Mouse (Mus musculus) liver, embryonic 11.5 days (tissue): ENCODE results near the gene Adamts18. TPM values are rescaled to one million over a fixed set of nuclear protein-coding genes. Genes with fewer than 3 reads are reported as not detected.

Source experiments
- ATAC-seq: fragments of 200-750 bp; cut with Nextera tagmentation; replicated peaks from 2 replicates; pipeline ENCODE4 v1.8.0; 2017; ENCODE audit warnings: moderate number of reproducible peaks, mild to moderate bottlenecking, moderate TSS enrichment, moderate library complexity; ENCODE audit not compliant: low FRiP score
- DNase-seq: peaks from one replicate; pipeline ENCODE4 v3.0.0-alpha.2; 2017; ENCODE audit warnings: low spot score
- H3K27ac ChIP-seq: fragments of 300-500 bp; sonication (generic); 2 replicates; pipeline ENCODE4 v1.5.1; 2014; ENCODE audit warnings: mild to moderate bottlenecking, low read depth, low read length, control low read depth
- H3K27me3 ChIP-seq: fragments of 300-500 bp; sonication (generic); replicated peaks from 2 replicates; pipeline ENCODE4 v1.6.1; 2014; ENCODE audit warnings: low read length, mixed read lengths; ENCODE audit not compliant: control insufficient read depth, insufficient read depth
- H3K36me3 ChIP-seq: fragments of 300-500 bp; sonication (generic); 2 replicates; pipeline ENCODE4 v1.6.1; 2014; ENCODE audit warnings: mild to moderate bottlenecking, low read length, moderate library complexity, mixed read lengths; ENCODE audit not compliant: control insufficient read depth, insufficient read depth
- H3K4me1 ChIP-seq: fragments of 300-500 bp; sonication (generic); replicated peaks from 2 replicates; pipeline ENCODE4 v1.6.1; 2014; ENCODE audit warnings: low read length, mixed read lengths; ENCODE audit not compliant: control insufficient read depth, insufficient read depth
- H3K4me2 ChIP-seq: fragments of 300-500 bp; sonication (generic); 2 replicates; pipeline ENCODE4 v1.6.1; 2014; ENCODE audit warnings: mild to moderate bottlenecking, control low read depth, moderate library complexity
- H3K4me3 ChIP-seq: fragments of 300-500 bp; sonication (generic); 2 replicates; pipeline ENCODE4 v1.5.1; 2014; ENCODE audit warnings: low read depth, low read length, control low read depth
- H3K9ac ChIP-seq: fragments of 300-500 bp; sonication (generic); 2 replicates; pipeline ENCODE4 v1.6.1; 2014; ENCODE audit warnings: low read depth, low read length, control low read depth
- H3K9me3 ChIP-seq: fragments of 300-500 bp; sonication (generic); 2 replicates; pipeline ENCODE4 v1.6.1; 2016; ENCODE audit warnings: low read length, inconsistent platforms, mixed read lengths; ENCODE audit not compliant: control insufficient read depth
- WGBS: fragments of 180-500 bp; shearing (Covaris S2); extraction: QIAGEN DNeasy Blood & Tissue Kit; methylation state at CpG from one replicate; pipeline ENCODE4 v1.1.7; 2014; 5-methylcytosine and 5-hydroxymethylcytosine counted together
- polyA plus RNA-seq: library from polyadenylated mRNA; unstranded; fragments of >200 nt; fragmentation: Nextera tagmentation; extraction: Ambion mirVana; gene quantifications from 2 replicates; pipeline ENCODE4 v1.2.1, GENCODE M21; 2014

The Adamts18 gene
- polyA plus RNA-seq = 1.7 and 1.8 TPM in 2 replicates

GRCm38 (mm10) chr8:113848653-113849135 is at the start of gene Adamts18:
Gene Adamts18, minus strand, starts transcription at chr8:113848738.
- H3K9ac ChIP-seq = no peak within 1 kb of the TSS

GRCm38 (mm10) chr8:113896446-113896845 is 47.9 kb upstream of the Adamts18 start:
- Histone ChIP-seq H3K4me2 (no peak overlapping the region), H3K9ac (no peak overlapping the region), H3K9me3 (no peaks in the 10 kb centered on the region), H3K36me3 (no peaks in the 10 kb centered on the region), H3K4me3 (no peak overlapping the region), H3K4me1 (no peaks in the 10 kb centered on the region), H3K27me3 (no peaks in the 10 kb centered on the region), H3K27ac (no peak overlapping the region)
- ATAC-seq (no peak), DNase-seq (no peak)
- WGBS = 64% methylated on average over 1 of the region's 1 CpGs

More at GRCm38 (mm10) chr8:113848653-113849135, at the start of gene Adamts18:
- Histone ChIP-seq H3K9me3 (no peaks in the 10 kb centered on the region), H3K4me2 (peak within 1 kb of the TSS; percentile 77), H3K4me3 (peak within 1 kb of the TSS; percentile 45), H3K27me3 (peaks cover 32% of the 10 kb centered on the region), H3K27ac (no peak within 1 kb of the TSS), H3K36me3 (no peaks in the 10 kb centered on the region), H3K4me1 (no peaks in the 10 kb centered on the region)
- ATAC-seq (no peak), DNase-seq (peak; percentile 36)
- 2% methylated on average over 30 of the region's 32 CpGs for WGBS

- H3K27me3 ChIP-seq = no peaks in the 10 kb centered on the region
- no peak overlapping the region for H3K4me3 ChIP-seq
- H3K4me1 ChIP-seq = no peaks in the 10 kb centered on the region
- H3K27ac ChIP-seq = no peak overlapping the region
- H3K9ac ChIP-seq = no peak overlapping the region
- H3K9me3 ChIP-seq = no peaks in the 10 kb centered on the region
- no peaks in the 10 kb centered on the region for H3K36me3 ChIP-seq
- DNase-seq = no peak
- 48% methylated on average over 3 of the region's 3 CpGs for WGBS
- H3K4me2 ChIP-seq = no peak overlapping the region
- no peak for ATAC-seq
These were observed 42.8 kb upstream of the Adamts18 start for GRCm38 (mm10) chr8:113891376-113891775.

GRCm38 (mm10) chr8:113886509-113886908 is 38.0 kb upstream of the Adamts18 start:
- Histone ChIP-seq H3K4me2 (no peak overlapping the region), H3K27me3 (no peaks in the 10 kb centered on the region), H3K27ac (no peak overlapping the region), H3K9me3 (no peaks in the 10 kb centered on the region), H3K36me3 (no peaks in the 10 kb centered on the region), H3K4me3 (no peak overlapping the region), H3K4me1 (no peaks in the 10 kb centered on the region), H3K9ac (no peak overlapping the region)
- ATAC-seq (no peak), DNase-seq (no peak)
- WGBS = 77% methylated on average over 3 of the region's 3 CpGs

- Histone ChIP-seq H3K4me1 (no peaks in the 10 kb centered on the region), H3K4me3 (no peak overlapping the region), H3K4me2 (no peak overlapping the region), H3K9me3 (no peaks in the 10 kb centered on the region), H3K9ac (no peak overlapping the region), H3K27ac (no peak overlapping the region), H3K36me3 (no peaks in the 10 kb centered on the region), H3K27me3 (no peaks in the 10 kb centered on the region)
- DNase-seq = no peak
- no peak for ATAC-seq
- 67% methylated on average over 2 of the region's 2 CpGs for WGBS
These were observed 36.6 kb upstream of the Adamts18 start for GRCm38 (mm10) chr8:113885101-113885500.

- H3K36me3 ChIP-seq = no peaks in the 10 kb centered on the region
- no peaks in the 10 kb centered on the region for H3K4me1 ChIP-seq
- no peaks in the 10 kb centered on the region for H3K9me3 ChIP-seq
- H3K4me3 ChIP-seq = no peak overlapping the region
- no peak overlapping the region for H3K4me2 ChIP-seq
- no peak overlapping the region for H3K9ac ChIP-seq
- WGBS = 32% methylated on average over 7 of the region's 7 CpGs
- no peak for ATAC-seq
- H3K27me3 ChIP-seq = no peaks in the 10 kb centered on the region
- H3K27ac ChIP-seq = no peak overlapping the region
- DNase-seq = no peak
These were observed 35.5 kb upstream of the Adamts18 start for GRCm38 (mm10) chr8:113883994-113884393.

- 58% methylated on average over 2 of the region's 2 CpGs for WGBS
- no peak for ATAC-seq
- H3K27ac ChIP-seq = no peak overlapping the region
These were observed 34.0 kb upstream of the Adamts18 start for GRCm38 (mm10) chr8:113882558-113882957.

GRCm38 (mm10) chr8:113878411-113879006 is 30.0 kb upstream of the Adamts18 start:
- Histone ChIP-seq H3K9me3 (no peaks in the 10 kb centered on the region), H3K36me3 (no peaks in the 10 kb centered on the region), H3K4me2 (no peak overlapping the region), H3K27me3 (no peaks in the 10 kb centered on the region), H3K4me1 (no peaks in the 10 kb centered on the region), H3K27ac (no peak overlapping the region), H3K9ac (no peak overlapping the region), H3K4me3 (no peak overlapping the region)
- no peak for DNase-seq
- 68% methylated on average over 3 of the region's 3 CpGs for WGBS
- no peak for ATAC-seq

More at GRCm38 (mm10) chr8:113882558-113882957, 34.0 kb upstream of the Adamts18 start:
- Histone ChIP-seq H3K4me1 (no peaks in the 10 kb centered on the region), H3K36me3 (no peaks in the 10 kb centered on the region), H3K4me3 (no peak overlapping the region), H3K9ac (no peak overlapping the region), H3K27me3 (no peaks in the 10 kb centered on the region), H3K9me3 (no peaks in the 10 kb centered on the region), H3K4me2 (no peak overlapping the region)
- no peak for DNase-seq

- H3K36me3 ChIP-seq = no peaks in the 10 kb centered on the region
These were observed 25.0 kb upstream of the Adamts18 start for GRCm38 (mm10) chr8:113873446-113874120.

More at GRCm38 (mm10) chr8:113873446-113874120, 25.0 kb upstream of the Adamts18 start:
- no peaks in the 10 kb centered on the region for H3K27me3 ChIP-seq
- H3K27ac ChIP-seq = no peak overlapping the region
- no peaks in the 10 kb centered on the region for H3K4me1 ChIP-seq
- no peaks in the 10 kb centered on the region for H3K9me3 ChIP-seq
- H3K9ac ChIP-seq = no peak overlapping the region
- H3K4me2 ChIP-seq = no peak overlapping the region
- WGBS = 80% methylated on average over 12 of the region's 12 CpGs
- no peak for DNase-seq
- no peak overlapping the region for H3K4me3 ChIP-seq
- ATAC-seq = no peak
